Mouse (Mus musculus): ENCODE measurements at regions not wholly inside any gene's neighbourhood (a gene's known extent, or its start where the extent isn't known, plus 50 kb on each side); places are given as distances from the start of the nearest gene placed in this dataset.
A peak's percentile ranks its signal among the peaks of the same experiment; 100 is the strongest.
"Not testable (repeated sequence)": the region's sequence is repeated elsewhere in the genome, so short reads cannot be mapped to it uniquely, and the experiment has no call there.

GRCm38 (mm10) chr9:43857988-43858387 is 114.2 kb downstream of the Nectin1 start:
- TF ChIP-seq POLR2A (IDR thresholded peaks at IDR 0.05; ENCODE audit: insufficient read depth, low read length), result no peak
- no peak for TF ChIP-seq EP300 (IDR thresholded peaks at IDR 0.05; ENCODE audit: insufficient read depth, low read depth, low read length)
- no peak for TF ChIP-seq CTCF (IDR thresholded peaks at IDR 0.05; ENCODE audit: low read depth, low read length)
- H3K27me3 ChIP-seq (ENCODE audit: control insufficient read depth, insufficient read depth, low read length, poor library complexity, severe bottlenecking), result no peaks in the 10 kb centered on the region
- H3K4me3 ChIP-seq (ENCODE audit: low read depth, low read length), result no peak overlapping the region
- peaks cover 11% of the 10 kb centered on the region for H3K4me1 ChIP-seq (ENCODE audit: control insufficient read depth, insufficient read depth, low read length)
- no peak overlapping the region for H3K27ac ChIP-seq (ENCODE audit: insufficient read depth, low read length)
- H3K36me3 ChIP-seq (ENCODE audit: control insufficient read depth, insufficient read depth, low read length, poor library complexity, severe bottlenecking), result no peaks in the 10 kb centered on the region
- no peaks in the 10 kb centered on the region for H3K9me3 ChIP-seq (replicated peaks; ENCODE audit: control insufficient read depth, insufficient read depth, low read length, poor library complexity, severe bottlenecking)
- no peak overlapping the region for H3K9ac ChIP-seq (ENCODE audit: low read depth, poor library complexity, severe bottlenecking)

- Histone ChIP-seq H3K36me3 (ENCODE audit: control insufficient read depth, insufficient read depth, low read length, poor library complexity, severe bottlenecking) (no peaks in the 10 kb centered on the region), H3K4me1 (ENCODE audit: control insufficient read depth, insufficient read depth, low read length) (peaks cover 11% of the 10 kb centered on the region), H3K4me3 (ENCODE audit: low read depth, low read length) (no peak overlapping the region), H3K9ac (ENCODE audit: low read depth, poor library complexity, severe bottlenecking) (no peak overlapping the region), H3K27me3 (ENCODE audit: control insufficient read depth, insufficient read depth, low read length, poor library complexity, severe bottlenecking) (no peaks in the 10 kb centered on the region), H3K9me3 (replicated peaks; ENCODE audit: control insufficient read depth, insufficient read depth, low read length, poor library complexity, severe bottlenecking) (no peaks in the 10 kb centered on the region), H3K27ac (ENCODE audit: insufficient read depth, low read length) (no peak overlapping the region)
- TF ChIP-seq POLR2A (IDR thresholded peaks at IDR 0.05; ENCODE audit: insufficient read depth, low read length), result no peak
- TF ChIP-seq CTCF (IDR thresholded peaks at IDR 0.05; ENCODE audit: low read depth, low read length), result no peak
- no peak for TF ChIP-seq EP300 (IDR thresholded peaks at IDR 0.05; ENCODE audit: insufficient read depth, low read depth, low read length)
Observed at GRCm38 (mm10) chr9:43858761-43859160, 115.0 kb downstream of the Nectin1 start.

- peak overlapping the region; percentile 79 for H3K27ac ChIP-seq (ENCODE audit: insufficient read depth, low read length)
- TF ChIP-seq CTCF (IDR thresholded peaks at IDR 0.05; ENCODE audit: low read depth, low read length) (no peak), EP300 (IDR thresholded peaks at IDR 0.05; ENCODE audit: insufficient read depth, low read depth, low read length) (peak; percentile 96), POLR2A (IDR thresholded peaks at IDR 0.05; ENCODE audit: insufficient read depth, low read length) (no peak)
- no peaks in the 10 kb centered on the region for H3K36me3 ChIP-seq (ENCODE audit: control insufficient read depth, insufficient read depth, low read length, poor library complexity, severe bottlenecking)
- no peaks in the 10 kb centered on the region for H3K9me3 ChIP-seq (replicated peaks; ENCODE audit: control insufficient read depth, insufficient read depth, low read length, poor library complexity, severe bottlenecking)
- no peaks in the 10 kb centered on the region for H3K27me3 ChIP-seq (ENCODE audit: control insufficient read depth, insufficient read depth, low read length, poor library complexity, severe bottlenecking)
- peaks cover 11% of the 10 kb centered on the region for H3K4me1 ChIP-seq (ENCODE audit: control insufficient read depth, insufficient read depth, low read length)
- no peak overlapping the region for H3K9ac ChIP-seq (ENCODE audit: low read depth, poor library complexity, severe bottlenecking)
- no peak overlapping the region for H3K4me3 ChIP-seq (ENCODE audit: low read depth, low read length)
Observed at GRCm38 (mm10) chr9:43860264-43860663, 116.5 kb downstream of the Nectin1 start.

GRCm38 (mm10) chr9:43861375-43861774 is 117.6 kb downstream of the Nectin1 start:
- Histone ChIP-seq H3K27ac (ENCODE audit: insufficient read depth, low read length) (0 out of 2 replicates have a peak overlapping the region, but pooled peaks have one; percentile 7), H3K27me3 (ENCODE audit: control insufficient read depth, insufficient read depth, low read length, poor library complexity, severe bottlenecking) (no peaks in the 10 kb centered on the region), H3K4me3 (ENCODE audit: low read depth, low read length) (no peak overlapping the region), H3K9me3 (replicated peaks; ENCODE audit: control insufficient read depth, insufficient read depth, low read length, poor library complexity, severe bottlenecking) (no peaks in the 10 kb centered on the region), H3K9ac (ENCODE audit: low read depth, poor library complexity, severe bottlenecking) (no peak overlapping the region), H3K36me3 (ENCODE audit: control insufficient read depth, insufficient read depth, low read length, poor library complexity, severe bottlenecking) (no peaks in the 10 kb centered on the region), H3K4me1 (ENCODE audit: control insufficient read depth, insufficient read depth, low read length) (peaks cover 11% of the 10 kb centered on the region)
- TF ChIP-seq POLR2A (IDR thresholded peaks at IDR 0.05; ENCODE audit: insufficient read depth, low read length) (no peak), EP300 (IDR thresholded peaks at IDR 0.05; ENCODE audit: insufficient read depth, low read depth, low read length) (no peak), CTCF (IDR thresholded peaks at IDR 0.05; ENCODE audit: low read depth, low read length) (no peak)

GRCm38 (mm10) chr9:43862034-43862433 is 118.2 kb downstream of the Nectin1 start:
- H3K4me1 ChIP-seq (ENCODE audit: control insufficient read depth, insufficient read depth, low read length), result peaks cover 11% of the 10 kb centered on the region
- not testable (repeated sequence) for H3K27ac ChIP-seq (ENCODE audit: insufficient read depth, low read length); H3K9me3 ChIP-seq (replicated peaks; ENCODE audit: control insufficient read depth, insufficient read depth, low read length, poor library complexity, severe bottlenecking); H3K27me3 ChIP-seq (ENCODE audit: control insufficient read depth, insufficient read depth, low read length, poor library complexity, severe bottlenecking); H3K36me3 ChIP-seq (ENCODE audit: control insufficient read depth, insufficient read depth, low read length, poor library complexity, severe bottlenecking); H3K4me3 ChIP-seq (ENCODE audit: low read depth, low read length); H3K9ac ChIP-seq (ENCODE audit: low read depth, poor library complexity, severe bottlenecking)

- Histone ChIP-seq H3K9me3 (replicated peaks; ENCODE audit: control insufficient read depth, insufficient read depth, low read length, poor library complexity, severe bottlenecking) (no peaks in the 10 kb centered on the region), H3K27ac (ENCODE audit: insufficient read depth, low read length) (no peak overlapping the region), H3K4me3 (ENCODE audit: low read depth, low read length) (peak overlapping the region; percentile 37), H3K27me3 (ENCODE audit: control insufficient read depth, insufficient read depth, low read length, poor library complexity, severe bottlenecking) (no peaks in the 10 kb centered on the region), H3K36me3 (ENCODE audit: control insufficient read depth, insufficient read depth, low read length, poor library complexity, severe bottlenecking) (no peaks in the 10 kb centered on the region), H3K4me1 (ENCODE audit: control insufficient read depth, insufficient read depth, low read length) (peaks cover 11% of the 10 kb centered on the region), H3K9ac (ENCODE audit: low read depth, poor library complexity, severe bottlenecking) (0 out of 2 replicates have a peak overlapping the region, but pooled peaks have one; percentile 3)
- TF ChIP-seq CTCF (IDR thresholded peaks at IDR 0.05; ENCODE audit: low read depth, low read length) (no peak), EP300 (IDR thresholded peaks at IDR 0.05; ENCODE audit: insufficient read depth, low read depth, low read length) (no peak), POLR2A (IDR thresholded peaks at IDR 0.05; ENCODE audit: insufficient read depth, low read length) (no peak)
Observed at GRCm38 (mm10) chr9:43863609-43864397, 120.0 kb downstream of the Nectin1 start.

Data from ES-Bruce4 (cell line).